Mouse (Mus musculus) thymus, postnatal 10 days (tissue): ENCODE data around the gene Thsd7b.
"Not testable (repeated sequence)": the region's sequence is repeated elsewhere in the genome, so short reads cannot be mapped to it uniquely, and the experiment has no call there.

Experiments used
- DNase-seq, 2 experiments: peaks; one replicate each; pipeline ENCODE4 v3.0.0; 2021; ENCODE audit warnings: low spot score in 2 of 2

Thsd7b gene

GRCm38 (mm10) chr1:129635146-129635545 lies 362.0 kb downstream of the Thsd7b start:
- no peak for DNase-seq

GRCm38 (mm10) chr1:129644252-129644861 lies 371.3 kb downstream of the Thsd7b start:
- no peak for DNase-seq

- DNase-seq = not testable (repeated sequence)
These were observed 378.3 kb downstream of the Thsd7b start for GRCm38 (mm10) chr1:129651448-129651847.

- no peak for DNase-seq
These were observed 384.9 kb downstream of the Thsd7b start for GRCm38 (mm10) chr1:129658045-129658444.

- DNase-seq = no peak
These were observed 402.8 kb downstream of the Thsd7b start for GRCm38 (mm10) chr1:129675878-129676277.

- no peak for DNase-seq
These were observed 405.7 kb downstream of the Thsd7b start for GRCm38 (mm10) chr1:129678851-129679250.

- DNase-seq = no peak
These were observed 432.6 kb downstream of the Thsd7b start for GRCm38 (mm10) chr1:129705701-129706100.

- no peak for DNase-seq
These were observed 439.6 kb downstream of the Thsd7b start for GRCm38 (mm10) chr1:129712706-129713105.

GRCm38 (mm10) chr1:129713571-129713970 lies 440.5 kb downstream of the Thsd7b start:
- DNase-seq = no peak

- DNase-seq = no peak
These were observed 446.5 kb downstream of the Thsd7b start for GRCm38 (mm10) chr1:129719592-129719991.

GRCm38 (mm10) chr1:129731991-129732390 lies 458.9 kb downstream of the Thsd7b start:
- no peak for DNase-seq

- no peak for DNase-seq
These were observed 474.5 kb downstream of the Thsd7b start for GRCm38 (mm10) chr1:129747595-129747994.

- no peak for DNase-seq
These were observed 483.6 kb downstream of the Thsd7b start for GRCm38 (mm10) chr1:129756548-129757240.

GRCm38 (mm10) chr1:129759003-129759402 lies 485.9 kb downstream of the Thsd7b start:
- DNase-seq = no peak

- DNase-seq = no peak
These were observed 488.1 kb downstream of the Thsd7b start for GRCm38 (mm10) chr1:129761234-129761633.

GRCm38 (mm10) chr1:129764748-129765147 lies 491.6 kb downstream of the Thsd7b start:
- no peak for DNase-seq

- DNase-seq = no peak
These were observed 504.0 kb downstream of the Thsd7b start for GRCm38 (mm10) chr1:129777055-129777454.

- DNase-seq = no peak
These were observed 506.4 kb downstream of the Thsd7b start for GRCm38 (mm10) chr1:129779506-129779905.

GRCm38 (mm10) chr1:129780589-129780988 lies 507.5 kb downstream of the Thsd7b start:
- no peak for DNase-seq

- DNase-seq = no peak
These were observed 525.4 kb downstream of the Thsd7b start for GRCm38 (mm10) chr1:129798519-129798918.

GRCm38 (mm10) chr1:129826927-129827326 lies 553.8 kb downstream of the Thsd7b start:
- DNase-seq = no peak

- DNase-seq = no peak
These were observed 564.2 kb downstream of the Thsd7b start for GRCm38 (mm10) chr1:129837324-129837723.

- no peak for DNase-seq
These were observed 564.7 kb downstream of the Thsd7b start for GRCm38 (mm10) chr1:129837776-129838175.
